Mouse (Mus musculus) cortical plate, adult 2 months (tissue): Measurements from ENCODE around the gene Ckap5.

Experiments
- CTCF ChIP-seq: fragments of 200-500 bp; IDR thresholded peaks from 2 replicates; pipeline ENCODE4 v1.5.1; 2011; ENCODE audit warnings: mild to moderate bottlenecking, control low read depth, low read length; ENCODE audit not compliant: insufficient read depth; ENCODE audit errors: extremely low read depth
- POLR2A ChIP-seq: fragments of 200-500 bp; IDR thresholded peaks from 2 replicates; pipeline ENCODE4 v1.6.1; 2011; ENCODE audit warnings: mild to moderate bottlenecking, low read length, control low read depth; ENCODE audit not compliant: insufficient read depth; ENCODE audit errors: extremely low read depth

DNA sequence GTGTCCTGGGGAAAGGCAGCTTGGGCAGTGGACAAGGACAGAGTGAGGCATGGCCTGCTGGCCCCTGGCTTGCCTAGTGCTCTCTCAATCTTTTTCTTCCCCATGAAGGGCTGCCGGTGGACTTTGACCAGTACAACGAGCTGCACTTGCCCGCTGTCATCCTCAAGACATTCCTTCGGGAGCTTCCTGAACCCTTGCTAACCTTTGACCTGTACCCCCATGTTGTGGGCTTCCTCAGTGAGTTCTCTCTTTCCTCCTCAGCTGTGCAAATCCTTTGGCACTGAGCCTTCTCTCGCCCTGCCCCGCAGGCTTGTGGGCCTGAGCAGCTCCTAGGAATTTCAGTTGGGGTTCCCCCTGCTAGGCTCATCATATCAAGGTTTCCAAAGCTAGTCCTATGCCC, 143.5 kb downstream of the Ckap5 start:
- TF ChIP-seq POLR2A = no peak
- no peak for TF ChIP-seq CTCF
